Mouse (Mus musculus) olfactory bulb, adult 2 months (tissue): ENCODE data around the gene Vangl1.

Source experiments
- CTCF ChIP-seq: fragments of 200-500 bp; IDR thresholded peaks from 2 replicates; pipeline ENCODE4 v1.5.1; 2012; ENCODE audit warnings: low read depth, mild to moderate bottlenecking, low read length, moderate library complexity; ENCODE audit not compliant: insufficient read depth
- POLR2A ChIP-seq: fragments of 200-500 bp; IDR thresholded peaks from 2 replicates; pipeline ENCODE4 v1.6.1; 2012; ENCODE audit warnings: mild to moderate bottlenecking, low read depth, low read length, moderate library complexity; ENCODE audit not compliant: insufficient read depth

- TF ChIP-seq CTCF, result no peak
- no peak for TF ChIP-seq POLR2A
Measured at GRCm38 (mm10) chr3:102165536-102166286, 38.8 kb downstream of the Vangl1 start.
